Mouse (Mus musculus): ENCODE data around the gene Camsap3. TPM values are rescaled to one million over a fixed set of nuclear protein-coding genes. Genes with fewer than 3 reads are reported as not detected.

Camsap3 gene
- total and polyA plus RNA-seq, 3 experiments: 0.36 to 0.51 TPM; not detected in 1

DNA sequence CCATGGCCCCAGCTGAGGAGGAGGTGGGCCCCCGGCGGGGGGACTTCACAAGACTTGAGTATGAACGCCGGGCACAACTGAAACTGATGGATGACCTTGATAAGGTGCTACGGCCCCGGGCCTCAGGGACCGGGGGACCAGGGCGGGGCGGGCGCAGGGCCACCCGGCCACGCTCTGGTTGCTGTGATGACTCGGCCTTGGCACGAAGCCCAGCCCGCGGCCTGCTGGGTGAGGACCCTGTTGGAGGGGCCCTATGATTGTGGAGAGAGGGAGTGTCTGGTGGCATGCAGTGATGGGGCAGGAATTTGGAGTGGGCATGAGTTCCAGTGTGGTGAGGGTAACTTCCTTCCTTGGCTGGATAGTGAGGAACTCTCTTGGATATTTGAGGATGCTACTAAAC is 19.5 kb downstream of the Camsap3 start:
- Histone ChIP-seq H3K4me2 (ENCODE audit: insufficient read depth, low read depth, poor library complexity, severe bottlenecking) (no peak overlapping the region), H3K9ac (ENCODE audit: insufficient read depth, low read depth) (no peak overlapping the region), H3K27ac (ENCODE audit: insufficient read depth, low read depth) (no peak overlapping the region), H3K36me3 (replicated peaks in 1 of 2; ENCODE audit: control insufficient read depth in 1 of 2, insufficient read depth in 1 of 2, low read length in 1 of 2) (peaks cover 35 to 63% of the 10 kb centered on the region in 2 experiments), H3K27me3 (replicated peaks) (no peaks in the 10 kb centered on the region), H3K9me3 (replicated peaks; ENCODE audit: low read length) (no peaks in the 10 kb centered on the region), H3K4me1 (ENCODE audit: control insufficient read depth in 1 of 2, insufficient read depth in 2 of 2) (0 out of 4 replicates have a peak, but pooled peaks cover 0 to 5% of the 10 kb centered on the region in 2 experiments), H3K79me2 (replicated peaks; ENCODE audit: control insufficient read depth, extremely low read depth, insufficient read depth, poor library complexity, severe bottlenecking) (no peaks in the 10 kb centered on the region), H3K4me3 (replicated peaks in 1 of 3; ENCODE audit: low read depth in 2 of 3, low read length in 2 of 3, poor library complexity in 1 of 3) (no peak overlapping the region)
- no peak for TF ChIP-seq CTCF (conservative IDR thresholded peaks at IDR 0.05 in 1 of 2, IDR thresholded peaks at IDR 0.05 in 1 of 2; ENCODE audit: low read depth in 2 of 2, low read length in 2 of 2)
- no peak for TF ChIP-seq HCFC1 (IDR thresholded peaks at IDR 0.05; ENCODE audit: low read depth, low read length)
- TF ChIP-seq IRF4 (IDR thresholded peaks at IDR 0.05; ENCODE audit: low read depth, low read length): no peak
- TF ChIP-seq PAX5 (IDR thresholded peaks at IDR 0.05; ENCODE audit: low read length): no peak
- TF ChIP-seq TCF12 (IDR thresholded peaks at IDR 0.05; ENCODE audit: low read depth, low read length): no peak
- no peak for TF ChIP-seq ELF1 (IDR thresholded peaks at IDR 0.05; ENCODE audit: low read depth, low read length)
- TF ChIP-seq ZC3H11A (IDR thresholded peaks at IDR 0.05; ENCODE audit: low read depth, low read length): no peak
- no peak for TF ChIP-seq MEF2A (IDR thresholded peaks at IDR 0.05; ENCODE audit: borderline replicate concordance, low read depth, low read length)
- dilution Hi-C loops (cut with MboI; ENCODE audit: extremely low pct_ligation_motif_present, extremely low pct_unique_long_range_greater_than_20kb, low sequenced_read_pairs): no loop called here
- in situ Hi-C loops (cut with MboI; ENCODE audit: low pct_ligation_motif_present, low pct_unique_long_range_greater_than_20kb, low sequenced_read_pairs): no loop called here
- no peak for DNase-seq (ENCODE audit: extremely low read depth)

DNA sequence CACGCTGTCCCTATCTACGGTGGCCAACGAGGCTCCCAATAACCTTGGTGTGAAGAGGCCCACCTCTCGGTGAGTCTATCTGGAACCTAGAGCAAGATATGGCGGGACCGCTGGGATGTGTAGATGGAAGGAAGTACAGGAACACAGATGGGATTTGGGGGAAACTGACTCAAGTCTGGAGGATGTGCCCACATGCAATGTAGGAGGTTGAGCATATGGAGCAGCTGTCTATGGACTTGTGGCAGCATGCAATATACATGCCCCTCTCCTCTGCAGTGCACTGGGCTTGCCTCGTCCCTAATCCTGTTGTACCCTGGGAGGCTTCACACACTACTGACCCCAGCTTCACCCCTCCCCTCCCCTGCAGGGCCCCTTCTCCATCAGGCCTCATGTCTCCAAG is 20.7 kb downstream of the Camsap3 start:
- DNase-seq (ENCODE audit: extremely low read depth): no peak
- TF ChIP-seq TBP (conservative IDR thresholded peaks at IDR 0.05; ENCODE audit: low read depth, low read length) (no peak), RCOR1 (conservative IDR thresholded peaks at IDR 0.05; ENCODE audit: low read depth, low read length) (no peak), MAX (IDR thresholded peaks at IDR 0.05; ENCODE audit: low read length) (no peak), MXI1 (IDR thresholded peaks at IDR 0.05; ENCODE audit: low read depth, low read length) (no peak), ELF1 (IDR thresholded peaks at IDR 0.05; ENCODE audit: low read depth, low read length) (no peak), NELFE (IDR thresholded peaks at IDR 0.05; ENCODE audit: low read depth, low read length) (no peak), CHD2 (IDR thresholded peaks at IDR 0.05; ENCODE audit: low read length) (no peak), RAD21 (IDR thresholded peaks at IDR 0.05; ENCODE audit: low read depth, low read length) (no peak), ZNF384 (IDR thresholded peaks at IDR 0.05; ENCODE audit: low read depth, low read length) (no peak), MAZ (IDR thresholded peaks at IDR 0.05; ENCODE audit: low read depth, low read length) (no peak), UBTF (IDR thresholded peaks at IDR 0.05; ENCODE audit: low read depth, low read length) (no peak), CTCF (conservative IDR thresholded peaks at IDR 0.05 in 1 of 2, IDR thresholded peaks at IDR 0.05 in 1 of 2; ENCODE audit: low read depth in 2 of 2, low read length in 2 of 2) (no peak)
- Histone ChIP-seq H3K4me2 (ENCODE audit: insufficient read depth, low read depth, poor library complexity, severe bottlenecking) (no peak overlapping the region), H3K36me3 (replicated peaks in 1 of 2; ENCODE audit: control insufficient read depth in 1 of 2, insufficient read depth in 1 of 2, low read length in 1 of 2) (peaks cover 47 to 76% of the 10 kb centered on the region in 2 experiments), H3K27me3 (replicated peaks) (no peaks in the 10 kb centered on the region), H3K79me2 (replicated peaks; ENCODE audit: control insufficient read depth, extremely low read depth, insufficient read depth, poor library complexity, severe bottlenecking) (no peaks in the 10 kb centered on the region), H3K9ac (ENCODE audit: insufficient read depth, low read depth) (no peak overlapping the region), H3K4me3 (replicated peaks in 1 of 3; ENCODE audit: low read depth in 2 of 3, low read length in 2 of 3, poor library complexity in 1 of 3) (no peak overlapping the region), H3K27ac (ENCODE audit: insufficient read depth, low read depth) (no peak overlapping the region), H3K9me3 (replicated peaks; ENCODE audit: low read length) (no peaks in the 10 kb centered on the region), H3K4me1 (ENCODE audit: control insufficient read depth in 1 of 2, insufficient read depth in 2 of 2) (0 out of 4 replicates have a peak, but pooled peaks cover 0 to 5% of the 10 kb centered on the region in 2 experiments)
- dilution Hi-C loops (cut with MboI; ENCODE audit: extremely low pct_ligation_motif_present, extremely low pct_unique_long_range_greater_than_20kb, low sequenced_read_pairs) (no loop called here), in situ Hi-C loops (cut with MboI; ENCODE audit: low pct_ligation_motif_present, low pct_unique_long_range_greater_than_20kb, low sequenced_read_pairs) (no loop called here)
